Comparison of ENCODE assay signal across 24 mouse cellular contexts in genomic region chr4:89112782-89113181, GRCm38 (mm10). TPM values are rescaled to one million over a fixed set of nuclear protein-coding genes. Genes with fewer than 3 reads are reported as not detected.
DNase-seq lines count a peak whose midpoint lies in the region; ATAC-seq and TF ChIP-seq lines count a peak whose summit lies in the region.
"Had no signal": no experiment of that assay in that cellular context is flagged by ENCODE, and none has a peak within 500 bp of the region (broad histone marks: within the 10 kb centered on the region; RNA-seq: fewer than 3 reads in every experiment).

No protein-coding gene starts in this region.

- TF ChIP-seq CTCF in midbrain, postnatal 0 days (IDR thresholded peaks at IDR 0.05), result no peak

- no peaks in the 10 kb centered on the region for H3K36me3 ChIP-seq in midbrain, postnatal 0 days (ENCODE audit: insufficient read depth, low read length)
- no peaks in the 10 kb centered on the region for H3K36me3 ChIP-seq in midbrain, embryonic 14.5 days (ENCODE audit: control insufficient read depth, insufficient read depth, low read length)
- H3K36me3 ChIP-seq: forebrain, embryonic 12.5 days; heart, embryonic 12.5 days; hindbrain, embryonic 12.5 days; midbrain, embryonic 13.5 days; neural tube, embryonic 12.5 days had no signal

- no peaks in the 10 kb centered on the region for H3K27me3 ChIP-seq in midbrain, postnatal 0 days (ENCODE audit: insufficient read depth, low read length)
- no peaks in the 10 kb centered on the region for H3K27me3 ChIP-seq in midbrain, embryonic 14.5 days (ENCODE audit: control insufficient read depth, insufficient read depth, low read length)
- H3K27me3 ChIP-seq: forebrain, embryonic 12.5 days; heart, embryonic 12.5 days; hindbrain, embryonic 12.5 days; midbrain, embryonic 13.5 days; neural tube, embryonic 12.5 days had no signal

- no peak for ATAC-seq in midbrain, postnatal 0 days (ENCODE audit: low FRiP score)
- no peak for ATAC-seq in midbrain, embryonic 14.5 days (ENCODE audit: low FRiP score, low TSS enrichment)
- peak; percentile 44; the same call in 1 of the 2 replicates for ATAC-seq in granulocyte monocyte progenitor cell, adult 5-6 weeks (replicated peaks; ENCODE audit: poor library complexity, severe bottlenecking)
- ATAC-seq in erythroblast, adult 5-6 weeks (replicated peaks; ENCODE audit: low FRiP score, poor library complexity, severe bottlenecking), result no peak
- ATAC-seq: inflammation-experienced regulatory T-cells, adult 6 months; midbrain, embryonic 13.5 days had no signal

- no peaks in the 10 kb centered on the region for H3K4me1 ChIP-seq in midbrain, postnatal 0 days (ENCODE audit: insufficient read depth, low read length)
- no peaks in the 10 kb centered on the region for H3K4me1 ChIP-seq in midbrain, embryonic 14.5 days (ENCODE audit: control insufficient read depth, insufficient read depth, low read length)
- H3K4me1 ChIP-seq: forebrain, embryonic 12.5 days; heart, embryonic 12.5 days; hindbrain, embryonic 12.5 days; midbrain, embryonic 13.5 days; neural tube, embryonic 12.5 days had no signal

- no peak overlapping the region for H3K4me3 ChIP-seq in midbrain, postnatal 0 days (ENCODE audit: low read depth, low read length)
- H3K4me3 ChIP-seq in midbrain, embryonic 14.5 days (replicated peaks; ENCODE audit: low read depth, low read length), result no peak overlapping the region
- H3K4me3 ChIP-seq: forebrain, embryonic 12.5 days; heart, embryonic 12.5 days; hindbrain, embryonic 12.5 days; layer of hippocampus, adult 2 months; midbrain, embryonic 13.5 days; neural tube, embryonic 12.5 days had no signal

- no peak overlapping the region for H3K9ac ChIP-seq in midbrain, postnatal 0 days (replicated peaks; ENCODE audit: low read length, poor library complexity, severe bottlenecking)
- H3K9ac ChIP-seq in midbrain, embryonic 14.5 days (replicated peaks; ENCODE audit: low read length), result no peak overlapping the region
- H3K9ac ChIP-seq: forebrain, embryonic 12.5 days; heart, embryonic 12.5 days; hindbrain, embryonic 12.5 days; midbrain, embryonic 13.5 days; neural tube, embryonic 12.5 days had no signal

- 59% methylated on average over 4 of the region's 4 CpGs for WGBS in midbrain, postnatal 0 days
- 61% methylated on average over 4 of the region's 4 CpGs for WGBS in midbrain, embryonic 14.5 days

- no peak overlapping the region for H3K4me2 ChIP-seq in midbrain, postnatal 0 days (ENCODE audit: low read depth, low read length, poor library complexity, severe bottlenecking)
- no peak overlapping the region for H3K4me2 ChIP-seq in midbrain, embryonic 14.5 days (ENCODE audit: low read length)
- H3K4me2 ChIP-seq: forebrain, embryonic 12.5 days; heart, embryonic 12.5 days; hindbrain, embryonic 12.5 days; liver, embryonic 11.5 days; midbrain, embryonic 13.5 days; neural tube, embryonic 12.5 days had no signal

- no peak overlapping the region for H3K27ac ChIP-seq in midbrain, postnatal 0 days (ENCODE audit: low read depth, low read length)
- H3K27ac ChIP-seq in midbrain, embryonic 14.5 days (replicated peaks; ENCODE audit: low read depth, low read length), result no peak overlapping the region
- H3K27ac ChIP-seq: forebrain, embryonic 12.5 days; hindbrain, embryonic 12.5 days; layer of hippocampus, adult 2 months; midbrain, embryonic 13.5 days; neural tube, embryonic 12.5 days had no signal

- H3K9me3 ChIP-seq in midbrain, postnatal 0 days (ENCODE audit: low read length), result no peaks in the 10 kb centered on the region
- H3K9me3 ChIP-seq in midbrain, embryonic 14.5 days (ENCODE audit: control insufficient read depth, low read length), result no peaks in the 10 kb centered on the region
- H3K9me3 ChIP-seq: forebrain, embryonic 12.5 days; heart, embryonic 12.5 days; hindbrain, embryonic 12.5 days; midbrain, embryonic 13.5 days; neural tube, embryonic 12.5 days had no signal

- DNase-seq in cerebellum, postnatal 25 days, result peak; percentile 8 to 22
- no peak for DNase-seq in cerebellum, postnatal 4 days (ENCODE audit: low spot score in 2 of 2)
- peak; percentile 7 for DNase-seq in midbrain, postnatal 0 days (ENCODE audit: low spot score)
- DNase-seq in midbrain, embryonic 14.5 days, result no peak
- no peak for DNase-seq in layer of hippocampus, postnatal 36 days
- DNase-seq: cerebellum, adult 9-11 months; gastrocnemius, postnatal 10 days; heart, adult 18-20 months; heart, postnatal 10 days; kidney, adult 2 months; kidney, postnatal 14 days; lung, adult 18-20 months; lung, postnatal 10 days; right cerebral cortex, postnatal 14 days had no signal

RNA-seq across cellular contexts. Expression of gene Mtap, which starts 24.1 kb away (rescaled TPM):
- total RNA-seq in midbrain, postnatal 0 days (2014; rRNA removed), result 7.6 and 8.6 TPM in 2 replicates
- 15.1 and 16.3 TPM in 2 replicates for polyA plus RNA-seq in midbrain, postnatal 0 days (2015; fragmentation: Nextera tagmentation; extraction: Ambion mirVana)
- 13.9 and 23.2 TPM in 2 replicates for polyA plus RNA-seq in midbrain, embryonic 14.5 days (2014; fragmentation: Nextera tagmentation; extraction: Ambion mirVana)
- 30.9 and 45.8 TPM in 2 replicates for total RNA-seq in granulocyte monocyte progenitor cell, adult 5-6 weeks (2014; fragmentation: Nextera tagmentation)
- total RNA-seq in granulocyte monocyte progenitor cell, adult 5-6 weeks (2017), result 27.0 and 31.7 TPM in 2 replicates
- 10 to 100 TPM in 1 of 2 experiments, 1 to 10 TPM in 1; 9.7 to 10.2 TPM for total RNA-seq in layer of hippocampus, postnatal 36 days (2021)
- 4.2 and 4.8 TPM in 2 replicates for total RNA-seq in erythroblast, adult 5-6 weeks (2015; ENCODE audit: low replicate concordance)
- 2.6 and 3.2 TPM in 2 replicates for total RNA-seq in erythroblast, adult 5-6 weeks (2017; ENCODE audit: low replicate concordance)

Comparison
In these comparisons a context has a peak if more than half of its experiments do, and no peak if none do; other contexts are left out.
1. DNase-seq: peak in cerebellum, postnatal 25 days (2 of 2) and midbrain, postnatal 0 days (single experiment); none in cerebellum, postnatal 4 days (0 of 2), midbrain, embryonic 14.5 days (single experiment) and layer of hippocampus, postnatal 36 days (0 of 2).